Mouse (Mus musculus) small intestine, adult 2 months (tissue): Measurements from ENCODE around the gene Tmem150a.

Source experiments
- CTCF ChIP-seq: fragments of 200-500 bp; IDR thresholded peaks from 2 replicates; pipeline ENCODE4 v1.5.1; 2012; ENCODE audit warnings: low read depth, mild to moderate bottlenecking, control low read depth, inconsistent platforms, low read length, moderate library complexity, mixed read lengths; ENCODE audit not compliant: insufficient replicate concordance, insufficient read length; ENCODE audit errors: extremely low read depth
- POLR2A ChIP-seq: fragments of 200-500 bp; IDR thresholded peaks from 2 replicates; pipeline ENCODE4 v1.6.1; 2012; ENCODE audit warnings: low read depth, mild to moderate bottlenecking, control low read depth, inconsistent platforms, low read length, moderate library complexity

DNA sequence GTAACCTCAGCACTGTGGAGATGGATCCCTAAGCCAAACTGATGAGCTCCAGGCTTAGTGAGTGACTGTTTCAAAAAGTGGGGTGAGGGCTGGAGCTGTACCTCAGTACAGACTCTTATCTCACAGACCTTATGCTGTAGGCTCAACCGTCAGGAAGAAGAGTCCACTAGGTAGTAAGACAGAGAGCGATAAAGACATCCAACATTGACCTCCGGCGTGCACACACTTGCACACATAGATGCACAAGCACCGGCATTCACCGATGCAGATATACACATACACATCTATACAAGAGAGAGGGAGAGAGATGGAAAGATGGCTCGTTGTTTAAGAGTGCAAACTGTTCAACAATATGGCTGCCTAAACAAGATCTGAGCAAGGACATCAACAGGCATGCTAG is 28.7 kb downstream of the Tmem150a start:
- TF ChIP-seq POLR2A (no peak), CTCF (no peak)
